Mouse (Mus musculus) ES-E14 (cell line): ENCODE data around the gene Syde1.

Experiments
- CHD2 ChIP-seq: IDR thresholded peaks from 2 replicates; pipeline ENCODE4 v1.6.1; 2014; ENCODE audit warnings: mild to moderate bottlenecking, low read depth, low read length, inconsistent platforms
- HCFC1 ChIP-seq: IDR thresholded peaks from 2 replicates; pipeline ENCODE4 v1.6.1; 2012; ENCODE audit warnings: low read length, inconsistent platforms, borderline replicate concordance; ENCODE audit not compliant: insufficient read depth
- MAFK ChIP-seq: IDR thresholded peaks from 2 replicates; pipeline ENCODE4 v1.6.1; 2014; ENCODE audit warnings: mild to moderate bottlenecking, low read depth, low read length, inconsistent platforms; ENCODE audit not compliant: insufficient read depth
- ZC3H11A ChIP-seq: IDR thresholded peaks from 2 replicates; pipeline ENCODE4 v1.6.1; 2012; ENCODE audit warnings: low read depth, mild to moderate bottlenecking, inconsistent platforms, low read length, borderline replicate concordance
- ZNF384 ChIP-seq: IDR thresholded peaks from 2 replicates; pipeline ENCODE4 v1.6.1; 2012; ENCODE audit warnings: low read depth, low read length, inconsistent platforms

DNA sequence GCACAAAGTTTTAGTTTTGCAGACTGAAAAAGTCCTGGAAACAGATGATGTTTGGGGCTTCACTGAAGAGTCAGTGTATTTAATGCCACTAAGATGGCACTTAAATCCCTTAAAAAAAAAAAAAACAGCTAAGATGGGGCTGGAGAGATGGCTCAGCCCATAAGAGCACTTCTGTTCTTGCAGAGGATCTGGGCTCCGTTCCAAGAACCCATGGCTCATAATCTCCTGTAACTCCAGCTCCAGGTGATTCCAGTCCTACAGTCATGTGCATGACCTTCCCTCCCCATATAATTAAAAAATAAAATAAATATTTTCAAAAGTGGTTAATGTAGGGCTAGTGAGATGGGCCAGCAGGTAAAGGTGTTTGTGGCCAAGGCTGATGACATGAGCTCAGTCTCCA, 26.7 kb downstream of the Syde1 start:
- TF ChIP-seq CHD2 (no peak), HCFC1 (no peak), ZNF384 (no peak), ZC3H11A (no peak), MAFK (no peak)
